Mouse (Mus musculus) forebrain, embryonic 15.5 days (tissue): ENCODE data around the gene Lgals1. TPM values are rescaled to one million over a fixed set of nuclear protein-coding genes. Genes with fewer than 3 reads are reported as not detected.

Experiments used
- ATAC-seq: fragments of 200-750 bp; cut with Nextera tagmentation; replicated peaks from 2 replicates; pipeline ENCODE4 v1.8.0; 2017; ENCODE audit warnings: mild to moderate bottlenecking, moderate TSS enrichment, moderate library complexity
- H3K27ac ChIP-seq: fragments of 300-500 bp; sonication (generic); replicated peaks from 2 replicates; pipeline ENCODE4 v1.5.1; 2015; ENCODE audit warnings: mild to moderate bottlenecking, inconsistent platforms
- H3K27me3 ChIP-seq: fragments of 300-500 bp; sonication (generic); 2 replicates; pipeline ENCODE4 v1.6.1; 2015; ENCODE audit warnings: inconsistent platforms
- H3K36me3 ChIP-seq: fragments of 300-500 bp; sonication (generic); 2 replicates; pipeline ENCODE4 v1.6.1; 2015; ENCODE audit warnings: mild to moderate bottlenecking, inconsistent platforms
- H3K4me1 ChIP-seq: fragments of 300-500 bp; sonication (generic); 2 replicates; pipeline ENCODE4 v1.6.1; 2015; ENCODE audit warnings: inconsistent platforms
- H3K4me2 ChIP-seq: fragments of 300-500 bp; sonication (generic); replicated peaks from 2 replicates; pipeline ENCODE4 v1.6.1; 2015; ENCODE audit warnings: mild to moderate bottlenecking, inconsistent platforms
- H3K4me3 ChIP-seq: fragments of 300-500 bp; sonication (generic); 2 replicates; pipeline ENCODE4 v1.5.1; 2015; ENCODE audit warnings: mild to moderate bottlenecking, inconsistent platforms
- H3K9ac ChIP-seq: fragments of 300-500 bp; sonication (generic); replicated peaks from 2 replicates; pipeline ENCODE4 v1.6.1; 2015; ENCODE audit warnings: mild to moderate bottlenecking, inconsistent platforms
- H3K9me3 ChIP-seq: fragments of 300-500 bp; sonication (generic); 2 replicates; pipeline ENCODE4 v1.6.1; 2016; ENCODE audit warnings: inconsistent platforms
- WGBS: fragments of 180-500 bp; shearing (Covaris S2); methylation state at CpG from one replicate; pipeline ENCODE4 v1.1.7; 2015; ENCODE audit warnings: mixed read lengths; 5-methylcytosine and 5-hydroxymethylcytosine counted together
- polyA plus RNA-seq: library from polyadenylated mRNA; unstranded; fragments of >200 nt; fragmentation: Nextera tagmentation; extraction: Ambion mirVana; gene quantifications from 2 replicates; pipeline ENCODE4 v1.2.1, GENCODE M21; 2015

Gene Lgals1
- polyA plus RNA-seq, 1 experiment from 2014 or later = 61.7 TPM

DNA sequence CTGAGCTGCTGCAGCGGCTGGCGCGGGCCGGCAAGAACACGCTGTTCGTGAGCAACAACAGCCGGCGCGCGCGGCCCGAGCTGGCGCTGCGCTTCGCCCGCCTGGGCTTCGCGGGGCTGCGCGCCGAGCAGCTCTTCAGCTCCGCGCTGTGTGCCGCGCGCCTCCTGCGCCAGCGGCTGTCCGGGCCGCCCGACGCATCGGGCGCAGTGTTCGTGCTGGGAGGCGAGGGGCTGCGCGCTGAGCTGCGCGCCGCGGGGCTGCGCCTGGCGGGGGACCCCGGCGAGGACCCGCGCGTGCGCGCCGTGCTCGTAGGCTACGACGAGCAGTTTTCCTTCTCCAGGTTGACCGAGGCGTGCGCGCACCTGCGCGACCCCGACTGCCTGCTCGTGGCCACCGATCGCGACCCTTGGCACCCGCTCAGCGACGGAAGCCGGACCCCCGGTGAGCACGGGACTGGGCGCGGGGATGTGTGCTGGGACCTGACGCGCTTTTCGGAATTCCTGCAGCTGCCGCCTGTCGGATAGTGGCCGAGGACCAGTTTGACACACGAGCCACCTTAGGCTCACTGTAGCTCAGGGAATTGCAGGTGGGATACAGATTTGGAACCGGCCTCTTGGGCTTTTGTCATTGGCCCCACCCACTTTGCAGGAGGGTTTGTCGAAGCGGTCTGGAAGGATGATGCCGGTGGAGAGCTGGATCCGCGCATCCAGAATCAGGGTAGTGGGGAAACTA is 12.3 kb upstream of the Lgals1 start:
- Histone ChIP-seq H3K27ac (peak overlapping the region; percentile 95), H3K9ac (peak overlapping the region; percentile 74), H3K4me3 (peak overlapping the region; percentile 67), H3K9me3 (no peaks in the 10 kb centered on the region), H3K4me2 (peak overlapping the region; percentile 70), H3K4me1 (peaks cover 37% of the 10 kb centered on the region), H3K27me3 (no peaks in the 10 kb centered on the region), H3K36me3 (peaks cover 10% of the 10 kb centered on the region)
- ATAC-seq = peak; percentile 77
- WGBS = under 1% methylated on average over 87 of the region's 87 CpGs

- Histone ChIP-seq H3K36me3 (peaks cover 18% of the 10 kb centered on the region), H3K27ac (peak overlapping the region; percentile 95), H3K4me1 (peaks cover 37% of the 10 kb centered on the region), H3K27me3 (no peaks in the 10 kb centered on the region), H3K9me3 (no peaks in the 10 kb centered on the region), H3K4me2 (peak overlapping the region; percentile 70), H3K4me3 (peak overlapping the region; percentile 67), H3K9ac (peak overlapping the region; percentile 74)
- ATAC-seq = no peak
- WGBS = 44% methylated on average over 8 of the region's 8 CpGs
These were observed 11.5 kb upstream of the Lgals1 start for GRCm38 (mm10) chr15:78914823-78915659.

DNA sequence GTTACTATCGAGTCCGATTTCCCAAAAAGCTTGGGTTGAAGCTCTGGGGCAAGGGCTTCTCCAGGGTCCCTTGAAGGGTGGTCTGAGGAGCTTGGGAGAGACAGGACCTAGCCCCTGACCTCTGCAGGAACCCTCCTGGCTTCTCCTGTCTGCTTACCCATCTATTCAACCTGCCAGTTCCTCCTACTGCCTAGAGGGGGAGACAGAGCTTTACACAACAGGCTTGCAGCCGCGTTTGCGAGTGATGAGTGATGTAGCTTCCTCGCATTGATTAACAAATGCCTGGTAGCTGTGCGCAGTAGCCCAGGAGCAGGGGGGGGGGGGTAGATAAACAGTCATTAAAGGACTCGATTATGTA is 10.9 kb upstream of the Lgals1 start:
- WGBS = 7% methylated on average over 8 of the region's 8 CpGs
- H3K27me3 ChIP-seq = no peaks in the 10 kb centered on the region
- peak; percentile 24 for ATAC-seq
- peaks cover 18% of the 10 kb centered on the region for H3K36me3 ChIP-seq
- peaks cover 37% of the 10 kb centered on the region for H3K4me1 ChIP-seq
- H3K4me2 ChIP-seq = peak overlapping the region; percentile 70
- H3K4me3 ChIP-seq = peak overlapping the region; percentile 67
- H3K9ac ChIP-seq = peak overlapping the region; percentile 74
- peak overlapping the region; percentile 71 for H3K27ac ChIP-seq
- no peaks in the 10 kb centered on the region for H3K9me3 ChIP-seq

- peaks cover 18% of the 10 kb centered on the region for H3K36me3 ChIP-seq
- H3K27ac ChIP-seq = peak overlapping the region; percentile 71
- ATAC-seq = no peak
- peak overlapping the region; percentile 74 for H3K9ac ChIP-seq
- H3K4me3 ChIP-seq = peak overlapping the region; percentile 67
- H3K4me1 ChIP-seq = peaks cover 37% of the 10 kb centered on the region
- no peaks in the 10 kb centered on the region for H3K9me3 ChIP-seq
- H3K4me2 ChIP-seq = peak overlapping the region; percentile 70
- no peaks in the 10 kb centered on the region for H3K27me3 ChIP-seq
- 32% methylated on average over 12 of the region's 12 CpGs for WGBS
These were observed 10.3 kb upstream of the Lgals1 start for GRCm38 (mm10) chr15:78916052-78916826.

GRCm38 (mm10) chr15:78918126-78918525 is 8.4 kb upstream of the Lgals1 start:
- no peak for ATAC-seq
- H3K27ac ChIP-seq = no peak overlapping the region
- H3K9me3 ChIP-seq = no peaks in the 10 kb centered on the region
- H3K36me3 ChIP-seq = peaks cover 18% of the 10 kb centered on the region
- no peaks in the 10 kb centered on the region for H3K27me3 ChIP-seq
- H3K4me3 ChIP-seq = no peak overlapping the region
- no peak overlapping the region for H3K9ac ChIP-seq
- peaks cover 35% of the 10 kb centered on the region for H3K4me1 ChIP-seq
- 93% methylated on average over 23 of the region's 23 CpGs for WGBS
- H3K4me2 ChIP-seq = no peak overlapping the region

DNA sequence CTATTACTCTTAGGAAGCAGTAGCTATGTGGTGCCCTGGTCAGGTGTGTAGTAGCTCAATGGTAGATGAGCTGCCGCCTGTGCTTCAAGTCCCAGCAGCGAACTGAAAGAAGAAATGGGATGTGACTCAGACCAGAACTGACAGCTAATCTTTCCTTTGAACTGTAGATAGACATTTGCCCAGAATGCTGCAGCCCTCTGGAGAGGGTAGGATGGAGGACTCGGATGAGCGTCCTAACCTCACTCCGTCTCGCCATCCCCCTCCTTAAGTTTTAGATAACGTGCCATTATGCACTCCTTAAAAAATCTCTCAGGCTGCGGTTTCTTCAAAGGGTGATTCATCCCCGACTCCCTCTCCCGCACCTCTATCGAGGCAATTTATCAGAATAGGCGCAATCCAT is 6.6 kb upstream of the Lgals1 start:
- H3K36me3 ChIP-seq = peaks cover 18% of the 10 kb centered on the region
- no peak overlapping the region for H3K27ac ChIP-seq
- no peak overlapping the region for H3K4me2 ChIP-seq
- peaks cover 27% of the 10 kb centered on the region for H3K4me1 ChIP-seq
- H3K9ac ChIP-seq = no peak overlapping the region
- no peak for ATAC-seq
- WGBS = 84% methylated on average over 12 of the region's 12 CpGs
- H3K9me3 ChIP-seq = no peaks in the 10 kb centered on the region
- H3K27me3 ChIP-seq = no peaks in the 10 kb centered on the region
- H3K4me3 ChIP-seq = no peak overlapping the region

GRCm38 (mm10) chr15:78922700-78923099 is 3.8 kb upstream of the Lgals1 start:
- ATAC-seq = no peak

DNA sequence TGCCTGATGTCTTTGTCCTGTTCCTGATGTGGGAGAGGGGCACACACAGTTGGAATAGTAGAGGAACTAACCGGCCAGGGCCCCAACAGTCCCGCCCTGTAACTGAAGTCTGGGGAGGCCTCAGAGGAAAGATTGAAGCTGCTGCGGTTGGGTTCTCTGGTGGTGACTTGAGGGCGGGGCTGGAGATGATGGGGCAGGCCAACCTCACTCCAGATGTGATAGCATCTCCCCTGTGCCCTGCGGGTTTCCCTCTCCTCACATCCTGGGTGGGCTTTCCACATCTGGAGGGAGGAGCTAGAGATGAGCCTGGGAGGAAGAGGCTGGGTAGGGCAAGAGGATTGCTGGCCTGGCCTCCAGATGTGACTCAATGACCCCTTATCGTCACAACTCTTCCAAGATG is 2.9 kb upstream of the Lgals1 start:
- 84% methylated on average over 6 of the region's 6 CpGs for WGBS
- no peaks in the 10 kb centered on the region for H3K27me3 ChIP-seq
- ATAC-seq = no peak

More at GRCm38 (mm10) chr15:78922700-78923099, 3.8 kb upstream of the Lgals1 start:
- H3K4me2 ChIP-seq = no peak overlapping the region
- no peaks in the 10 kb centered on the region for H3K9me3 ChIP-seq
- H3K4me1 ChIP-seq = peaks cover 21% of the 10 kb centered on the region
- no peaks in the 10 kb centered on the region for H3K27me3 ChIP-seq
- no peak overlapping the region for H3K9ac ChIP-seq
- no peak overlapping the region for H3K4me3 ChIP-seq
- H3K27ac ChIP-seq = no peak overlapping the region
- WGBS = 91% methylated on average over 7 of the region's 7 CpGs
- H3K36me3 ChIP-seq = peaks cover 18% of the 10 kb centered on the region

GRCm38 (mm10) chr15:78925129-78925528 is 1.4 kb upstream of the Lgals1 start:
- Histone ChIP-seq H3K4me3 (no peak overlapping the region), H3K36me3 (no peaks in the 10 kb centered on the region), H3K27me3 (no peaks in the 10 kb centered on the region), H3K9me3 (no peaks in the 10 kb centered on the region), H3K4me2 (no peak overlapping the region), H3K4me1 (peaks cover 27% of the 10 kb centered on the region), H3K27ac (no peak overlapping the region), H3K9ac (no peak overlapping the region)
- WGBS = 41% methylated on average over 8 of the region's 8 CpGs
- no peak for ATAC-seq

More for the DNA sequence above, 2.9 kb upstream of the Lgals1 start:
- Histone ChIP-seq H3K9me3 (no peaks in the 10 kb centered on the region), H3K4me2 (no peak overlapping the region), H3K27ac (no peak overlapping the region), H3K4me1 (peaks cover 27% of the 10 kb centered on the region), H3K9ac (no peak overlapping the region), H3K4me3 (no peak overlapping the region), H3K36me3 (peaks cover 12% of the 10 kb centered on the region)

GRCm38 (mm10) chr15:78927021-78927787 is 679 bp downstream of the Lgals1 start:
- Histone ChIP-seq H3K9me3 (no peaks in the 10 kb centered on the region), H3K4me3 (peak overlapping the region; percentile 32), H3K4me2 (peak overlapping the region; percentile 58), H3K36me3 (no peaks in the 10 kb centered on the region), H3K27ac (no peak overlapping the region), H3K9ac (no peak overlapping the region), H3K27me3 (no peaks in the 10 kb centered on the region), H3K4me1 (peaks cover 27% of the 10 kb centered on the region)
- ATAC-seq = no peak
- WGBS = 30% methylated on average over 15 of the region's 15 CpGs

DNA sequence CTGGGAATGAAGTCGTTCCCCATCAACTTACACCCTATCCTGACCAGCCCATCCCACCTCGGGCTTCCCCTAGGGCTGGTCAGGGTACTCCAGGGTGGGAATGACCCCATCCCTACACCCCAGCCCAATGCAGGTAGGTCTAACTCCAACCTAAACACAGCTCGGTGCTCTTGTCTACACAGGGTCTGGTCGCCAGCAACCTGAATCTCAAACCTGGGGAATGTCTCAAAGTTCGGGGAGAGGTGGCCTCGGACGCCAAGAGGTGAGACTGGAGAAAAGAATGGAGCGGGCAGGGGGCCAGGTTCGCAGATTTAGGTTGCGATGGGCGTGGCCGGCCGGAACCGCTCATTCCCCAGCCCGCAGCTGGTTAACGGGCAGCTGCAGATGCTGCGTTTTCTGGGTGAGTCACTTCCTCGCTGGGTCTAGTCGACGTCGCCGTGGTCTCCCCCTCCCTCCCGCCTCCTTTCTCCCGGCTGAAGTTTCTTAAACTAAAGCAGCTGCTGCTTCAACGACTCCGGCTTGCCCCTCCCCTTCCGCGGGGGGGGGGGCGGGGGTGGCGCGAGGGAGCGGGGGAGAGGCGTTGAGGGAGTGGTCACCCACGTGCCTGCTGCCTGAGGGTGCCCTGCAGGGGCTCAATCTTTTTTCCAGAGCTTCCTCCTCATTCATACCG is 1.4 kb downstream of the Lgals1 start:
- Histone ChIP-seq H3K27me3 (no peaks in the 10 kb centered on the region), H3K9ac (peak overlapping the region; percentile 35), H3K36me3 (no peaks in the 10 kb centered on the region), H3K27ac (peak overlapping the region; percentile 2; the same call in 1 of the 2 replicates), H3K4me2 (peak overlapping the region; percentile 58), H3K4me3 (peak overlapping the region; percentile 32), H3K4me1 (peaks cover 27% of the 10 kb centered on the region), H3K9me3 (no peaks in the 10 kb centered on the region)
- under 1% methylated on average over 34 of the region's 35 CpGs for WGBS
- ATAC-seq = 0 out of 2 replicates have a peak, but pooled peaks have one; percentile 30
